Mouse (Mus musculus): ENCODE data around the gene Serpinb1c. TPM values are rescaled to one million over a fixed set of nuclear protein-coding genes. Genes with fewer than 3 reads are reported as not detected.
"Not testable (repeated sequence)": the region's sequence is repeated elsewhere in the genome, so short reads cannot be mapped to it uniquely, and the experiment has no call there.

The Serpinb1c gene
- 0.18 TPM in 1 of 2 replicates, not detected in the other for polyA plus RNA-seq (2014; fragmentation: Nextera tagmentation; extraction: Ambion mirVana)

GRCm38 (mm10) chr13:32898111-32898510, at the start of gene Serpinb1c:
TSS of gene Serpinb1c (minus strand) at chr13:32898211.
- ATAC-seq (replicated peaks; ENCODE audit: low FRiP score) (no peak), DNase-seq (ENCODE audit: low spot score) (no peak)
- no peaks in the 10 kb centered on the region for H3K4me1 ChIP-seq (replicated peaks; ENCODE audit: control insufficient read depth, insufficient read depth, low read length)
- H3K4me2 ChIP-seq = no peak within 1 kb of the TSS
- H3K9ac ChIP-seq (ENCODE audit: low read depth, low read length) = no peak within 1 kb of the TSS
- WGBS = 84% methylated on average over 2 of the region's 2 CpGs
- H3K36me3 ChIP-seq (ENCODE audit: control insufficient read depth, insufficient read depth, low read length) = no peaks in the 10 kb centered on the region
- no peak within 1 kb of the TSS for H3K27ac ChIP-seq (ENCODE audit: low read depth, low read length)
- no peak within 1 kb of the TSS for H3K4me3 ChIP-seq (ENCODE audit: low read depth, low read length)
- no peaks in the 10 kb centered on the region for H3K27me3 ChIP-seq (replicated peaks; ENCODE audit: control insufficient read depth, insufficient read depth, low read length)
- H3K9me3 ChIP-seq (ENCODE audit: control insufficient read depth, low read length) = no peaks in the 10 kb centered on the region

GRCm38 (mm10) chr13:32939191-32939590, 41.2 kb upstream of the Serpinb1c start:
- not testable (repeated sequence) for H3K36me3 ChIP-seq (ENCODE audit: control insufficient read depth, insufficient read depth, low read length); H3K9me3 ChIP-seq (ENCODE audit: control insufficient read depth, low read length); H3K4me3 ChIP-seq (ENCODE audit: low read depth, low read length); H3K9ac ChIP-seq (ENCODE audit: low read depth, low read length); ATAC-seq (replicated peaks; ENCODE audit: low FRiP score); H3K27me3 ChIP-seq (replicated peaks; ENCODE audit: control insufficient read depth, insufficient read depth, low read length); H3K4me2 ChIP-seq; H3K4me1 ChIP-seq (replicated peaks; ENCODE audit: control insufficient read depth, insufficient read depth, low read length); DNase-seq (ENCODE audit: low spot score); H3K27ac ChIP-seq (ENCODE audit: low read depth, low read length)
- 74% methylated on average over 3 of the region's 3 CpGs for WGBS

- WGBS = 71% methylated on average over 4 of the region's 4 CpGs
- not testable (repeated sequence) for H3K9ac ChIP-seq (ENCODE audit: low read depth, low read length); H3K27ac ChIP-seq (ENCODE audit: low read depth, low read length); H3K4me3 ChIP-seq (ENCODE audit: low read depth, low read length); H3K4me2 ChIP-seq; H3K27me3 ChIP-seq (replicated peaks; ENCODE audit: control insufficient read depth, insufficient read depth, low read length); H3K36me3 ChIP-seq (ENCODE audit: control insufficient read depth, insufficient read depth, low read length); DNase-seq (ENCODE audit: low spot score); H3K9me3 ChIP-seq (ENCODE audit: control insufficient read depth, low read length); H3K4me1 ChIP-seq (replicated peaks; ENCODE audit: control insufficient read depth, insufficient read depth, low read length); ATAC-seq (replicated peaks; ENCODE audit: low FRiP score)
Observed at GRCm38 (mm10) chr13:32938275-32938674, 40.3 kb upstream of the Serpinb1c start.

DNA sequence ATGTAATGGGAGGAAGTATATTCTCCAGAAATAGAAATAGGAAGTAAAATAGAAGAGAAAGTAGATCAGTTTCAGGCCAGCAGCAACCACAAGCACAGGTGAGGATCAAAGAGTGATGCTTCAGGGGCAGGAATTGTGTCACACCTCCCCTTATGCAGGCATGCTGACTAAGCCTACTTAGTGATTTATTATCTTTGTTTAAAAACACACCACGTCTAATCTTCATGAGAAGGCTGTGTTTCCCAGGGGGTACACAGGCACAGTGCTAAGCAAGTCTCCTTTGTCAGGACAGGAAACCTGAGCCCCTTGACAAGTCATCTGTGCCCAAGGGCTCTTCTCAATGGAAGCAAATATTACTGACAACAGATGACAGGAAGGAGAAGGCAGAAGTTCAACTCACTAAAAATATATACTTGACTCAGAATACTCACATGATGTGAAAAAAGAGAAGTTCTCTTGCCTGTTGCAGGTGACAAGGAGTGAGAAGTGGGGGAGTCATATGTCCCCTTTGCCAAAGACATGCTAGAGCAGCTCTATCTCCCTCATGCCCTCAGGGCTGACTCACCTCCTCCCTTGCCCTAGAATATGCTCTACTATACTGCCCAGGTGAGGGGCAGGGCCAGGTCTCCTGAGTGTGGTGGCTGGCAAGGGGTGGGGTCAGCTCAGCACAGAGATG, 36.8 kb upstream of the Serpinb1c start:
- H3K36me3 ChIP-seq (ENCODE audit: control insufficient read depth, insufficient read depth, low read length) = no peaks in the 10 kb centered on the region
- no peak overlapping the region for H3K4me2 ChIP-seq
- H3K4me3 ChIP-seq (ENCODE audit: low read depth, low read length) = no peak overlapping the region
- no peaks in the 10 kb centered on the region for H3K9me3 ChIP-seq (ENCODE audit: control insufficient read depth, low read length)
- no peaks in the 10 kb centered on the region for H3K4me1 ChIP-seq (replicated peaks; ENCODE audit: control insufficient read depth, insufficient read depth, low read length)
- DNase-seq (ENCODE audit: low spot score) (no peak), ATAC-seq (replicated peaks; ENCODE audit: low FRiP score) (no peak)
- no peak overlapping the region for H3K27ac ChIP-seq (ENCODE audit: low read depth, low read length)
- 20% methylated on average over 1 of the region's 1 CpGs for WGBS
- no peak overlapping the region for H3K9ac ChIP-seq (ENCODE audit: low read depth, low read length)
- no peaks in the 10 kb centered on the region for H3K27me3 ChIP-seq (replicated peaks; ENCODE audit: control insufficient read depth, insufficient read depth, low read length)

GRCm38 (mm10) chr13:32929107-32929750, 31.2 kb upstream of the Serpinb1c start:
- no peak overlapping the region for H3K9ac ChIP-seq (ENCODE audit: low read depth, low read length)
- H3K27ac ChIP-seq (ENCODE audit: low read depth, low read length) = no peak overlapping the region
- WGBS = 58% methylated on average over 2 of the region's 2 CpGs
- DNase-seq (ENCODE audit: low spot score) (no peak), ATAC-seq (replicated peaks; ENCODE audit: low FRiP score) (no peak; the same call in 1 of the 2 replicates)
- no peaks in the 10 kb centered on the region for H3K36me3 ChIP-seq (ENCODE audit: control insufficient read depth, insufficient read depth, low read length)
- H3K4me2 ChIP-seq = no peak overlapping the region
- no peaks in the 10 kb centered on the region for H3K9me3 ChIP-seq (ENCODE audit: control insufficient read depth, low read length)
- no peaks in the 10 kb centered on the region for H3K27me3 ChIP-seq (replicated peaks; ENCODE audit: control insufficient read depth, insufficient read depth, low read length)
- no peaks in the 10 kb centered on the region for H3K4me1 ChIP-seq (replicated peaks; ENCODE audit: control insufficient read depth, insufficient read depth, low read length)
- no peak overlapping the region for H3K4me3 ChIP-seq (ENCODE audit: low read depth, low read length)

DNA sequence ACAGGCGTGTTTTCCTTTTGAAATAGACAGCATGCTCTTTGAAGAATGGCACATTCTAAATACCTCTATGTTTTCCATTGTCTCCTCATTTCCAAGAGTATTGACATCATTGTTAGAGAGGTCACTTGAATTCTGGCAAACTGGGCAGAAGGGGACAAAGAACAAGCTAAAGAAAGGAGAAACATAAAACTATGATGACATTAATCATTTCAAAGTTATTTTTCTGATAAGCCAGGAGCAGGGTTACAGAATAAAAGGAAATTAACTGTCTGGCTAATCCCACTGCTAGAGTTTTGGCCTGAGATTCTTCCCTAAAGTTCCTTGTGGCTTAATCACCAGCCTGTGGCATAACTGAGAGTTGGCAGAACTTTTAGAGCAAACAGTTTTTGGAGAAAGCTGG, 29.2 kb upstream of the Serpinb1c start:
- Histone ChIP-seq H3K9me3 (ENCODE audit: control insufficient read depth, low read length) (no peaks in the 10 kb centered on the region), H3K4me1 (replicated peaks; ENCODE audit: control insufficient read depth, insufficient read depth, low read length) (no peaks in the 10 kb centered on the region), H3K27ac (ENCODE audit: low read depth, low read length) (no peak overlapping the region), H3K4me2 (no peak overlapping the region), H3K27me3 (replicated peaks; ENCODE audit: control insufficient read depth, insufficient read depth, low read length) (no peaks in the 10 kb centered on the region), H3K4me3 (ENCODE audit: low read depth, low read length) (no peak overlapping the region), H3K9ac (ENCODE audit: low read depth, low read length) (no peak overlapping the region), H3K36me3 (ENCODE audit: control insufficient read depth, insufficient read depth, low read length) (no peaks in the 10 kb centered on the region)
- DNase-seq (ENCODE audit: low spot score) (no peak), ATAC-seq (replicated peaks; ENCODE audit: low FRiP score) (no peak)
- 75% methylated on average over 1 of the region's 1 CpGs for WGBS

- H3K36me3 ChIP-seq (ENCODE audit: control insufficient read depth, insufficient read depth, low read length) = no peaks in the 10 kb centered on the region
- H3K4me2 ChIP-seq = no peak overlapping the region
- H3K4me3 ChIP-seq (ENCODE audit: low read depth, low read length) = no peak overlapping the region
- H3K9me3 ChIP-seq (ENCODE audit: control insufficient read depth, low read length) = no peaks in the 10 kb centered on the region
- DNase-seq (ENCODE audit: low spot score) = no peak
- no peak overlapping the region for H3K9ac ChIP-seq (ENCODE audit: low read depth, low read length)
- no peaks in the 10 kb centered on the region for H3K27me3 ChIP-seq (replicated peaks; ENCODE audit: control insufficient read depth, insufficient read depth, low read length)
- ATAC-seq (replicated peaks; ENCODE audit: low FRiP score) = no peak; the same call in 1 of the 2 replicates
- H3K4me1 ChIP-seq (replicated peaks; ENCODE audit: control insufficient read depth, insufficient read depth, low read length) = no peaks in the 10 kb centered on the region
- 70% methylated on average over 2 of the region's 2 CpGs for WGBS
- H3K27ac ChIP-seq (ENCODE audit: low read depth, low read length) = no peak overlapping the region
Observed at GRCm38 (mm10) chr13:32926661-32927060, 28.6 kb upstream of the Serpinb1c start.

DNA sequence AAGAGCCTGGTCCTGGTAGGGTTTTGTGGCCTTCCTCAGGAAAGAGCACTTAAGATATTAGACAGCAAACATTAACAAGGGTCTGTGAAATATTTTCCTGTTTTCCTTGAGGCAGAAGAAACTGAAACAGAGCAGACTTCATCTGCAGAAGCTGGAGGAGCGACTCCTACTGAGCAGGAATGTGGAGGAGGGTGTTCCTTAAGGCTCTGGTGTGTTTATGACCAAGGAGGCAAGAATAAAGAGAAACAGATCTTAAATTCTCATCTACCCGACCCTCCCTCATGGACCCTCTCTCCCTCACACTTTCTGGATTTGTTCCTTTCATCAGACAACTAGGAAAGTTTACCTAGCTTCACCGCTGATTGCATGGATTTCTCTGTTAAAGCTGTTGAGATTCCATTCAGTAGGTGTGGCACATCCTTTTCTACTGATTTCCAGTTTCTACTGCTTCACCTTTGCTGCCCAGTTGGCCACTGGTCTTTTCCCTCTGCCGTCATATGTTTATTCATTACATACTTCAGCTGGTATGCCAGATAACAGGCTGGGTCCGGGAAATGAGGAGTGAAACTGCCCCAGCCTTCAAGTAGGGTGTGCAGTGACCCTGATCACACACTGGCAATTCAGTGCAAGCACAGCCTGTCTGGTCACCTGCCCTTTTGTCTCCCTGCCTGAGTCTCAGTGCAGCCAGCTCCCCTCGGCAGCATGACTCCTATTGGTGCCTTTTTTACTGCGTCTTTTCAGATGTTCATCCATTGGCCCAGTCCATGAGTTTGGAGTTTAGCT, 26.8 kb upstream of the Serpinb1c start:
- no peaks in the 10 kb centered on the region for H3K4me1 ChIP-seq (replicated peaks; ENCODE audit: control insufficient read depth, insufficient read depth, low read length)
- no peak for DNase-seq (ENCODE audit: low spot score)
- H3K4me3 ChIP-seq (ENCODE audit: low read depth, low read length) = no peak overlapping the region
- no peak overlapping the region for H3K9ac ChIP-seq (ENCODE audit: low read depth, low read length)
- H3K9me3 ChIP-seq (ENCODE audit: control insufficient read depth, low read length) = no peaks in the 10 kb centered on the region
- no peak overlapping the region for H3K4me2 ChIP-seq
- H3K36me3 ChIP-seq (ENCODE audit: control insufficient read depth, insufficient read depth, low read length) = no peaks in the 10 kb centered on the region
- H3K27ac ChIP-seq (ENCODE audit: low read depth, low read length) = no peak overlapping the region
- WGBS = 52% methylated on average over 7 of the region's 7 CpGs
- no peaks in the 10 kb centered on the region for H3K27me3 ChIP-seq (replicated peaks; ENCODE audit: control insufficient read depth, insufficient read depth, low read length)
- ATAC-seq (replicated peaks; ENCODE audit: low FRiP score) = no peak
